Mouse (Mus musculus): ENCODE results near the gene Slc2a9. TPM values are rescaled to one million over a fixed set of nuclear protein-coding genes. Genes with fewer than 3 reads are reported as not detected.

Gene Slc2a9
- total RNA-seq, 2 experiments from 2014 or later = 0.93 to 1.3 TPM

DNA sequence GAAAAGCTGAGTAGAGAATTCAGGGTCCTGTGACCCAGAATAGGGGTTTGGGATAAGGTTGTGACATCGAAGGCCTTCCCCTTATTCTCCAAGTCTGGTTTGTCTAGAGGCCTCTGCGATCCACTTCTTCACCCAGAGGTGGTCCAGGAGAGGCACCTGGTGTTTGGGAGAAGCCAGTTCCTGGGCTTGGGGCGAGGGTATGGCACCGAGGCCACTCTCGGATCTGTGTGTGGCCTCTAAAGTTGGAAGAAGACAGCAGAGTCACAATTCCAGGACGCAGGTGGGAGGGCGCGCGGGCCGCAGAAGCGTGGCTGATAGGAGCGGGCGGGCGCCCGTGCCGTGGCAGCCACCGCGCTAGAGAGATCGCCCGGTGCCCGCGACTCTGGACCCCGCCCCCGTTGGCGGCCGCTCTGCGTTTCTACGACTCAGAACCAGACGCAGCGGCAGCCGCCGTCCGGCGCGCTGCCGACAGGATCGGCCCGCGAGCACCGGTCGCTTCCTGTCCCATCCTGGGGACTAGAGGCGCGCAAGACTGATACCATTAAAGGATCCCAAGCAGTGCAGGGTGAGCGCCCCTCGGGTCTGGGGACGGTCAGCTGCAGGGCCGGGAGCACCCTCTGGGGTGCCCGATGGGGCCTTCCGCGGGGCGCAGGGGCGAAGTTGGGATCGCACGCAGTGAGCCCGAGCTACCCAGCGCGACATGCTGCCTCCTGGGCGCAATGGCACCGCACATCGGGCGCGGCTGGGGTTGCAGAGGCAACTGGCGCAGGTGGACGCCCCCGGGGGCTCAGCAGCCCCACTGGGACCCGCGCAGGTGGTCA is 183.8 kb downstream of the Slc2a9 start, which contains the start of gene Drd5:
Gene Drd5, plus strand, starts transcription at position 402 of the 821 bp plus-strand sequence.
- no peak for DNase-seq (ENCODE audit: low spot score in 2 of 2)
- intact Hi-C loops (cut with DNase I) = no loop called here

GRCm38 (mm10) chr5:38309795-38310194 is 193.1 kb downstream of the Slc2a9 start:
- no peak for DNase-seq (ENCODE audit: low spot score in 2 of 2)
- intact Hi-C loops (cut with DNase I) = loop anchor here (2.0 to 5.0 kb wide), 3 partner anchors 161 to 323 kb away; no protein-coding TSS in a partner anchor

- peak; percentile 45 to 58 for DNase-seq (ENCODE audit: low spot score in 2 of 2)
- intact Hi-C loops (cut with DNase I) = loop anchor here (2.0 to 5.0 kb wide), 3 partner anchors 162 to 323 kb away; no protein-coding TSS in a partner anchor
These were observed 194.1 kb downstream of the Slc2a9 start for GRCm38 (mm10) chr5:38308873-38309272.

- DNase-seq (ENCODE audit: low spot score in 2 of 2) = peak; percentile 89 to 93
- intact Hi-C loops (cut with DNase I) = loop anchor here (2.0 to 5.0 kb wide), 3 partner anchors 163 to 325 kb away; no protein-coding TSS in a partner anchor
These were observed 195.5 kb downstream of the Slc2a9 start for GRCm38 (mm10) chr5:38307255-38308101.

DNA sequence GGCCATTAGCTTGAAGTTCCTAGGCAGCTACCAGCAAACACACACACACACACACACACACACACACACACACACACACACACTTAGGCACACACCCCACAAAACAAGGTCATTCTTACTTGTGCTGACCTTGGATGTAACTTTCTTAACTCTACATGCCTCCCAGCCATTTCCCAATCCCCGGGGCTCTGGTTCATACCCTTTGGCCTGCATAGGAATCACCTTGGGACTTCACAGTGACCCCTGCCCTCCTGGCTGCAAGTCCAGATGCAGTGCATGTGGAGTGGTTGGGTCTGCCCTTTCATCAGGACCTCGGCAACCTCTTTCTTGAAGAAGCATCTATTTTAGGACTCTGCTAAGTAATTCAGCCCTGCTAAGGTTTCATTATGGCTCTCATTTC is 197.7 kb downstream of the Slc2a9 start:
- intact Hi-C loops (cut with DNase I) = loop anchor here (5.0 kb wide), 2 partner anchors 212 to 327 kb away; no protein-coding TSS in a partner anchor
- DNase-seq (ENCODE audit: low spot score in 2 of 2) = no peak

GRCm38 (mm10) chr5:38302651-38303050 is 200.3 kb downstream of the Slc2a9 start:
- intact Hi-C loops (cut with DNase I) = no loop called here

DNA sequence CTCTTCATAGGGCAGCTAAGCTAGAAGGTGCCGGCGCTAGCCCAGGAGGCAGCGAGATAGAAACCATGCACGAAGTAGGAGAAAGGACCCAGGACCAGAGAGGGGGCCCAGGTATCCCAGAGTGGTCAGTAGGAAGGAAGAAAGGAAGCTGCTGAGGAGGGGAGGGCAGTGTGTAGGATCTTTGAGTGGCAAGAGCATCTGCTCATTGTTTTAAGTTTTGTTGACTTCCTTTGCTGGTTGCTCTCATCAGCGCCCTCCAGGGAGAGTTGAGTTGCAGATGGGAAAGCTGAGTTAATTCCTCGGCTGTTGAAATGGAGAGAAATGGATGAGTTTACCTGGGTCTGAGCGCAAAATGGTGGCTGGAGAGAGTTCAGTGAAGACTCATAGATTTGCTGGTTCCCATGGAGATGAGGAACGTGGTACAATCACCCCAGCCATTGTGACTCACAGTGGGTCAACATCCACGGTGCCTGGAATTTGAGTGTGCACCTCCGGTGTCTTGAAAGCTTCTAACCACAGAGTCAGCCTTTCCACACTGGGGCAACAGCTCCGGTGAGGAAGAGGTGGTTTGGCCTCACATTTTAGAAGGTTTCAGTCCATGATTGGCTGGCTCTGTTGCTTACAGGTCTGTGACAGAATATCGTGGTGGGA is 201.1 kb downstream of the Slc2a9 start:
- intact Hi-C loops (cut with DNase I) = no loop called here
- DNase-seq (ENCODE audit: low spot score in 2 of 2) = no peak

More at GRCm38 (mm10) chr5:38302651-38303050, 200.3 kb downstream of the Slc2a9 start:
- no peak for DNase-seq (ENCODE audit: low spot score in 2 of 2)

Other genes starting within 250 kb of the Slc2a9 start
- 10 to 100 TPM; 36.1 to 38.0 TPM for gene Tmem128, start 243.0 kb downstream of the Slc2a9 start, total RNA-seq (2021)
- not detected for gene Otop1, start 227.2 kb downstream of the Slc2a9 start, total RNA-seq (2021)
- 1 to 10 TPM; 1.8 to 2.6 TPM for gene Drd5, start 183.8 kb downstream of the Slc2a9 start, total RNA-seq (2021)
- 100 to 1,000 TPM; 196 to 199 TPM for gene Wdr1, start 60.1 kb upstream of the Slc2a9 start, total RNA-seq (2021)
- gene Zfp518b, start 181.7 kb upstream of the Slc2a9 start, total RNA-seq (2021) = 10 to 100 TPM; 14.0 to 16.8 TPM